Comparison of ENCODE assay signal across 9 mouse cellular contexts in the genomic region with DNA sequence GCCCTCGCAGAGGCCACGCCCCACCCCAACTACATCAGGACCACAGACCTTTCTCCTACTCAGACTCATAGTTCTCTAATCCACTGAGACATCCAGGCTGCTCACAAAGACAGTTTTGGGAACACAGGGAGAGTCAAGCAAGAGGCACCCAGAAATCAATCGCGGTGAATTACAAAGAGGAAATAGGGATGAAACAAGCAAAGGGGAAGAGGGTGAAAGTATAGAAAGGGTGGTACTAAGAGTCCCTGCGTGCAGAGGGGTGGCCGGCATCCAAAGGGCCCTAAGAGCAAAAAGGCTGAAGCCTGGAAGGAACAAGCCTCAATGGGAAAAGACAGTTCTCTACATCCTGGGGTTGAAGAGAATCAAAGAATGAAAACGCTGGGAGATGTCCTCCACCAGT. TPM values are rescaled to one million over a fixed set of nuclear protein-coding genes. Genes with fewer than 3 reads are reported as not detected.
DNase-seq lines count a peak whose midpoint lies in the region; ATAC-seq lines count a peak whose summit lies in the region.
"Had no signal": no experiment of that assay in that cellular context is flagged by ENCODE, and none has a peak within 500 bp of the region (broad histone marks: within the 10 kb centered on the region; RNA-seq: fewer than 3 reads in every experiment).

No protein-coding gene starts in this region.

- H3K27me3 ChIP-seq in limb, embryonic 15.5 days, result peaks cover 16% of the 10 kb centered on the region
- peaks cover 6% of the 10 kb centered on the region; the same call in 1 of the 2 replicates for H3K27me3 ChIP-seq in stomach, embryonic 16.5 days (ENCODE audit: control insufficient read depth, insufficient read depth, low read length)

- peak overlapping the region; percentile 97; the same call in 1 of the 2 replicates for H3K4me2 ChIP-seq in limb, embryonic 15.5 days
- peak overlapping the region; percentile 95 for H3K4me2 ChIP-seq in stomach, embryonic 16.5 days (ENCODE audit: low read depth, low read length)

- DNase-seq in cerebellum, adult 8-10 months, result peak; percentile 5
- no peak for DNase-seq in cerebellum, postnatal 36 days
- DNase-seq in ovary, postnatal 36 days (ENCODE audit: low spot score), result peak; percentile 3
- DNase-seq in ovary, adult 18-20 months (ENCODE audit: low spot score), result no peak
- no peak for DNase-seq in right cerebral cortex, postnatal 25 days
- DNase-seq in layer of hippocampus, postnatal 14 days (ENCODE audit: low spot score in 2 of 2), result no peak

- H3K4me3 ChIP-seq in limb, embryonic 15.5 days, result peak overlapping the region; percentile 91
- H3K4me3 ChIP-seq in stomach, embryonic 16.5 days (replicated peaks; ENCODE audit: low read length), result no peak overlapping the region

- no peak overlapping the region for H3K27ac ChIP-seq in limb, embryonic 15.5 days
- no peak overlapping the region for H3K27ac ChIP-seq in stomach, embryonic 16.5 days (ENCODE audit: low read length)

- no peak overlapping the region for H3K9ac ChIP-seq in limb, embryonic 15.5 days
- peak overlapping the region; percentile 92; the same call in 1 of the 2 replicates for H3K9ac ChIP-seq in stomach, embryonic 16.5 days (ENCODE audit: low read length)

- no peaks in the 10 kb centered on the region for H3K36me3 ChIP-seq in limb, embryonic 15.5 days
- no peaks in the 10 kb centered on the region for H3K36me3 ChIP-seq in stomach, embryonic 16.5 days (ENCODE audit: control insufficient read depth, insufficient read depth, low read length)

- WGBS in limb, embryonic 15.5 days, result 9% methylated on average over 7 of the region's 7 CpGs
- 10% methylated on average over 7 of the region's 7 CpGs for whole genome bisulfite sequencing in stomach, embryonic 16.5 days

- no peaks in the 10 kb centered on the region for H3K9me3 ChIP-seq in limb, embryonic 15.5 days
- no peaks in the 10 kb centered on the region for H3K9me3 ChIP-seq in stomach, embryonic 16.5 days (replicated peaks; ENCODE audit: control insufficient read depth, low read length)

- peaks cover 39% of the 10 kb centered on the region for H3K4me1 ChIP-seq in limb, embryonic 15.5 days
- H3K4me1 ChIP-seq in stomach, embryonic 16.5 days (ENCODE audit: control insufficient read depth, insufficient read depth, low read length), result peaks cover 14% of the 10 kb centered on the region; the same call in 1 of the 2 replicates

- no peak for ATAC-seq in limb, embryonic 15.5 days (ENCODE audit: insufficient number of reproducible peaks, low FRiP score, low TSS enrichment, low read depth)
- no peak for ATAC-seq in stomach, embryonic 16.5 days (ENCODE audit: insufficient read depth, low FRiP score)

RNA-seq across cellular contexts. Expression of gene Inafm2, which starts 0.9 kb away (rescaled TPM):
- polyA plus RNA-seq in limb, embryonic 15.5 days (2015; fragmentation: Nextera tagmentation; extraction: Ambion mirVana), result 18.1 and 19.8 TPM in 2 replicates
- polyA plus RNA-seq in stomach, embryonic 16.5 days (2015; fragmentation: Nextera tagmentation; extraction: Ambion mirVana), result 26.0 and 28.5 TPM in 2 replicates
- total RNA-seq in layer of hippocampus, postnatal 14 days (2021), result 10 to 100 TPM; 38.8 to 39.7 TPM

RNA-seq across cellular contexts. Expression of gene Plcb2, which starts 16.4 kb away (rescaled TPM):
- 1.4 and 1.6 TPM in 2 replicates for polyA plus RNA-seq in limb, embryonic 15.5 days (2015; fragmentation: Nextera tagmentation; extraction: Ambion mirVana)
- 1.4 and 2.0 TPM in 2 replicates for polyA plus RNA-seq in stomach, embryonic 16.5 days (2015; fragmentation: Nextera tagmentation; extraction: Ambion mirVana)
- 1 to 10 TPM; 2.1 to 2.7 TPM for total RNA-seq in layer of hippocampus, postnatal 14 days (2021)

RNA-seq across cellular contexts. Expression of gene Ccdc9b, which starts 17.8 kb away (rescaled TPM):
- polyA plus RNA-seq in limb, embryonic 15.5 days (2015; fragmentation: Nextera tagmentation; extraction: Ambion mirVana), result 3.1 and 3.4 TPM in 2 replicates
- polyA plus RNA-seq in stomach, embryonic 16.5 days (2015; fragmentation: Nextera tagmentation; extraction: Ambion mirVana), result 2.9 and 4.0 TPM in 2 replicates
- total RNA-seq in layer of hippocampus, postnatal 14 days (2021), result 1 to 10 TPM; 3.5 to 4.2 TPM

RNA-seq across cellular contexts. Expression of gene Phgr1, which starts 27.9 kb away (rescaled TPM):
- polyA plus RNA-seq in limb, embryonic 15.5 days (2015; fragmentation: Nextera tagmentation; extraction: Ambion mirVana), result 2.7 and 3.8 TPM in 2 replicates
- polyA plus RNA-seq in stomach, embryonic 16.5 days (2015; fragmentation: Nextera tagmentation; extraction: Ambion mirVana), result 22.2 and 38.3 TPM in 2 replicates
- total RNA-seq in layer of hippocampus, postnatal 14 days (2021), result not detected
- total RNA-seq: gastrocnemius, adult 18-20 months had no signal

RNA-seq across cellular contexts. Expression of gene Disp2, which starts 34.9 kb away (rescaled TPM):
- 0.09 and 0.28 TPM in 2 replicates for polyA plus RNA-seq in limb, embryonic 15.5 days (2015; fragmentation: Nextera tagmentation; extraction: Ambion mirVana)
- 2.1 and 2.5 TPM in 2 replicates for polyA plus RNA-seq in stomach, embryonic 16.5 days (2015; fragmentation: Nextera tagmentation; extraction: Ambion mirVana)
- 100 to 1,000 TPM; 218 to 234 TPM for total RNA-seq in layer of hippocampus, postnatal 14 days (2021)

Comparison
In these comparisons a context has a peak if more than half of its experiments do, and no peak if none do; other contexts are left out.
1. DNase-seq: peak in cerebellum, adult 8-10 months (single experiment) and ovary, postnatal 36 days (single experiment); none in cerebellum, postnatal 36 days (0 of 2), ovary, adult 18-20 months (single experiment), right cerebral cortex, postnatal 25 days (single experiment) and layer of hippocampus, postnatal 14 days (0 of 2).